Mouse (Mus musculus) liver, embryonic 16.5 days (tissue): ENCODE data around the gene Mapkapk3. TPM values are rescaled to one million over a fixed set of nuclear protein-coding genes. Genes with fewer than 3 reads are reported as not detected.
A peak's percentile ranks its signal among the peaks of the same experiment; 100 is the strongest.

Experiments
- ATAC-seq: fragments of 200-750 bp; cut with Nextera tagmentation; 2 replicates; pipeline ENCODE4 v1.8.0; 2017; ENCODE audit warnings: low read depth, mild to moderate bottlenecking, moderate number of reproducible peaks, moderate library complexity
- H3K27ac ChIP-seq: fragments of 300-500 bp; sonication (generic); 2 replicates; pipeline ENCODE4 v1.5.1; 2014; ENCODE audit warnings: mild to moderate bottlenecking, low read length
- H3K27me3 ChIP-seq: fragments of 300-500 bp; sonication (generic); 2 replicates; pipeline ENCODE4 v1.6.1; 2014; ENCODE audit warnings: low read depth, low read length, mixed read lengths; ENCODE audit not compliant: control insufficient read depth, insufficient read depth
- H3K36me3 ChIP-seq: fragments of 300-500 bp; sonication (generic); 2 replicates; pipeline ENCODE4 v1.6.1; 2014; ENCODE audit warnings: mild to moderate bottlenecking; ENCODE audit not compliant: control insufficient read depth, insufficient read depth
- H3K4me1 ChIP-seq: fragments of 300-500 bp; sonication (generic); 2 replicates; pipeline ENCODE4 v1.6.1; 2014; ENCODE audit warnings: low read depth, low read length, mixed read lengths; ENCODE audit not compliant: control insufficient read depth
- H3K4me2 ChIP-seq: fragments of 300-500 bp; sonication (generic); 2 replicates; pipeline ENCODE4 v1.6.1; 2014; ENCODE audit warnings: low read depth, low read length, mixed read lengths
- H3K4me3 ChIP-seq: fragments of 300-500 bp; sonication (generic); 2 replicates; pipeline ENCODE4 v1.5.1; 2014; ENCODE audit warnings: low read depth, mild to moderate bottlenecking, low read length
- H3K9ac ChIP-seq: fragments of 300-500 bp; sonication (generic); 2 replicates; pipeline ENCODE4 v1.6.1; 2014; ENCODE audit warnings: low read depth, low read length
- H3K9me3 ChIP-seq: fragments of 300-500 bp; sonication (generic); replicated peaks from 2 replicates; pipeline ENCODE4 v1.6.1; 2016; ENCODE audit warnings: low read length; ENCODE audit not compliant: control insufficient read depth
- WGBS: fragments of 180-500 bp; shearing (Covaris S2); extraction: QIAGEN DNeasy Blood & Tissue Kit; methylation state at CpG from one replicate; pipeline ENCODE4 v1.1.7; 2014; ENCODE audit not compliant: insufficient replicate concordance; 5-methylcytosine and 5-hydroxymethylcytosine counted together
- polyA plus RNA-seq: library from polyadenylated mRNA; unstranded; fragments of >200 nt; fragmentation: Nextera tagmentation; extraction: Ambion mirVana; gene quantifications from 2 replicates; pipeline ENCODE4 v1.2.1, GENCODE M21; 2015

Gene Mapkapk3
- polyA plus RNA-seq, 1 experiment from 2014 or later: 9.9 TPM

DNA sequence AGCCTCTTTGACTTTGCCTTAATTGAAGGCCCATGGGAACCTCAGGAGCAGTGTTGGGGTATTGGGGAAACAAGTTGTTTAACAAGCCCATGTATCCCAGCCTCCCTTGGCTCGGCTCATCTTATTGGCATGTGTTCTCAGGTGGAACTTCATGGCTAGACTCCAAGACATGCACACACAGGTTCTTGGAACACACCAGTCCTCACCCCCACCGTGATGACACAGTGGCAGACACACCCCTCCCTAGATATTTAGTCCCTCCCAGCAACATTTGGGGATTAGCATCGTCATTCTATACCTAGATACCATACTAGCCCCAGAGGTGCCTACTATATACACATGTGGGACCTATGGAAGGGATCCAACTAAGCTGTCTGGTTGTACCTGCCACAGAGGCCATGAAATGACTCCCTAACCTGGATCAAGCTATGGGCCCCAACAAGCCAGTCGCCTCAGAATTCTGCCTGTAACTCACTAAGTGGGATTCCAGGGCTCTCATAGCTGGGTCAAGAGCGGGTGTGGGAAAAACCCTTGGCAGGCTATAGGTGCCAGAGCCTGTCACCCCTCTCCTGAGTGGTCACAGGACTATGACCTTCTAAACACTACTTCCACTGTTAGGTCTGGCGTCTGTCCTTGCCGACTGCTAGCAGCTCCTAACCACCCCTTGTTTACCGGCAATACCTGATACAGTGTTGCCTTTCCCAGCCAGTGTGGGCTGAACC, 8.5 kb upstream of the Mapkapk3 start:
- Histone ChIP-seq H3K36me3 (peaks cover 11% of the 10 kb centered on the region), H3K27me3 (no peaks in the 10 kb centered on the region; the same call in 1 of the 2 replicates), H3K9ac (peak overlapping the region; percentile 73), H3K4me2 (peak overlapping the region; percentile 95), H3K9me3 (no peaks in the 10 kb centered on the region), H3K4me1 (peaks cover 43% of the 10 kb centered on the region), H3K4me3 (peak overlapping the region; percentile 70), H3K27ac (peak overlapping the region; percentile 58)
- WGBS: 64% methylated on average over 8 of the region's 8 CpGs
- peak; percentile 14; the same call in 1 of the 2 replicates for ATAC-seq

DNA sequence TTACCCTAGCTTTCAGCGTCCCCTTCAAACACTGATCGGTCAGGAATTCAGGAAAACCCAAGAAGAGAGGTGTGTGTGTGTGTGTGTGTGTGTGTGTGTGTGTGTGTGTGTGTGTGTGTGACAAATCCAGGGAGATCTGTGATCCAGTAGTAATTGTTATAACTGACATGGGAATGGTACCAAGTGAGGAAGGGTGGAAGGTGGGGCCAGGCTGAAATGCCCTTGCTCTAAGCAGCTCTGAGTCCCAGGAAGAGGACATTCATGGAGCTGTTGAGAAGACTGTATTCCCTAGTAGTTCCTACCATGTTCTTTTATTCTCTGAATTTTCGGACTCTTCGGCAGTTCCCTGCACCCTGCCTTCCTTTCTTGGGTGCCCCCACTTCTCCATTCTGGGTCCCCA, 8.0 kb upstream of the Mapkapk3 start:
- Histone ChIP-seq H3K9ac (peak overlapping the region; percentile 73), H3K4me1 (peaks cover 43% of the 10 kb centered on the region), H3K36me3 (peaks cover 11% of the 10 kb centered on the region), H3K9me3 (no peaks in the 10 kb centered on the region), H3K4me2 (peak overlapping the region; percentile 95), H3K27me3 (peaks cover 5% of the 10 kb centered on the region; the same call in 1 of the 2 replicates), H3K4me3 (peak overlapping the region; percentile 70), H3K27ac (peak overlapping the region; percentile 93)
- no peak for ATAC-seq
- WGBS: 67% methylated on average over 4 of the region's 4 CpGs

DNA sequence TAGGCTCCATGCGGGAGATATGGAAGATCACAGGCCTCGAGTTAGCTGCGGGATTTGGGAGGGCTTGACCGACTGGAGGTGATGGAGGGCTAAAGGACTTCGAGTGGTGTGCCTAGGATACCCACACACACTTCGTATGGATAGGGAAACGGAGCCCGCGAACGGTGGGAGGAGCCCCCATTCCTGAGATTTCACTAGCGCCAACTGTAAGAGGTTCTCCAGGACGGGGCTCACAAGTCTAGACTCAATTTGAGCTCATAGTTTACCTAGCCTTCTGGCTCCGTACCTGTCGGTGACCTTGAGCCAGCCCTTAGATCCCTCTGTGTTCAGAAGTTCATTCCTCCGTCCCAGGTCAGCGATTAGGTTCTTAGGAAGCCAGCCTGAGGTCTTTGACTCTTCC, 7.4 kb upstream of the Mapkapk3 start:
- Histone ChIP-seq H3K9me3 (no peaks in the 10 kb centered on the region), H3K36me3 (peaks cover 11% of the 10 kb centered on the region), H3K4me3 (peak overlapping the region; percentile 70), H3K9ac (peak overlapping the region; percentile 73), H3K4me1 (peaks cover 43% of the 10 kb centered on the region), H3K4me2 (peak overlapping the region; percentile 95), H3K27me3 (peaks cover 6% of the 10 kb centered on the region; the same call in 1 of the 2 replicates), H3K27ac (peak overlapping the region; percentile 93)
- WGBS: 9% methylated on average over 16 of the region's 16 CpGs
- no peak for ATAC-seq

DNA sequence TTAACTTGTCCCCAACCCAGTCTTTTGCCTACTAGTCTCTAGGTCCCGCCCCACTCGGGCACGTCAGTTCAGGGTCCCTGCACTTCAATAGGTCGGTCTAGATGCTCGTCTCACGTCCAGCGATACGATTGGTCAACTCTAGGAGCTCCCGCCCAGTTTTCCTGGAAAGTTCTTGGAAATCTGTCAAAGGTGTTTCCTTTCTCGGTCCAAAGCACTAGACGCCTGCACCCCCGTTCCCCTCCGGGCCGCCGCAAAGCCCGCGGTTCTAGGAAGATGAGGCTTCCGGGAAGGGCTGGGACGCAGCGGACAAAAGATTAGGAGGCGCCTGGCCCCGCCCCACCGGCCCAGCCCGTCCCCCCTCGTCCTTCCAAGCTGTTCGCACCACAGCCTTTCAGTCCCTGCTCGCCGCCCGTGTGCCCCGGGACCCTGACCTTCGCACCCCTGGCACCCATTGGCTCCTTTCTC, 6.9 kb upstream of the Mapkapk3 start:
- Histone ChIP-seq H3K9ac (peak overlapping the region; percentile 73), H3K4me3 (peak overlapping the region; percentile 70), H3K36me3 (peaks cover 11% of the 10 kb centered on the region), H3K4me1 (peaks cover 42% of the 10 kb centered on the region), H3K4me2 (peak overlapping the region; percentile 95), H3K9me3 (no peaks in the 10 kb centered on the region), H3K27ac (peak overlapping the region; percentile 93), H3K27me3 (peaks cover 6% of the 10 kb centered on the region; the same call in 1 of the 2 replicates)
- 0% methylated on average over 31 of the region's 31 CpGs for WGBS
- peak; percentile 93 for ATAC-seq

DNA sequence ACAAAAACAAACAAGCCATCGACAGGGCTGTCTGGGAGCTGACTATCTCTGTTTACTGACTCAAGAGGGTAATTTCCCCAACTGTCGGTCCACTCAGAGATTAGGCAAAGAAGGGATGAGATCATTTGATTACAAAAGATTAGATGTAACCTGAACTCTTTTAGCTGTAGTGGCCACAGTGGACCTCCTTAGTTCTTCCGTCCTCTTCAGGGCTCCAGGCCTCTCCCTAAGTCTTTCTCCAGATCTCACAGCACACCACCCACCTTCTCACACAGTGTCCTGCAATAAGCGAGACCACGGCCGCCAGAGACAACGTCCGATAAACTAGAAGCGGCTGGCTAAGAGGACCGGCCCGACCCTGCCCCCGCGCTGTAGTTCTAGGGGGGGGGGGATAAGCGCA, 6.4 kb upstream of the Mapkapk3 start:
- peak overlapping the region; percentile 93 for H3K27ac ChIP-seq
- under 1% methylated on average over 13 of the region's 14 CpGs for whole genome bisulfite sequencing
- H3K27me3 ChIP-seq: peaks cover 6% of the 10 kb centered on the region; the same call in 1 of the 2 replicates
- H3K4me3 ChIP-seq: peak overlapping the region; percentile 70
- no peaks in the 10 kb centered on the region for H3K9me3 ChIP-seq
- peaks cover 39% of the 10 kb centered on the region for H3K4me1 ChIP-seq
- peak; percentile 1; the same call in 1 of the 2 replicates for ATAC-seq
- H3K4me2 ChIP-seq: peak overlapping the region; percentile 95
- H3K9ac ChIP-seq: peak overlapping the region; percentile 73
- peaks cover 8% of the 10 kb centered on the region for H3K36me3 ChIP-seq

DNA sequence AAGGTAGTCTGAATTCAATTTTAAA, 6.2 kb upstream of the Mapkapk3 start, which contains the start of gene Cish:
TSS of gene Cish (plus strand) at position 11 of the 25 bp plus-strand sequence.
- peak within 1 kb of the TSS; percentile 70 for H3K4me3 ChIP-seq
- no peaks in the 10 kb centered on the region for H3K9me3 ChIP-seq
- peak within 1 kb of the TSS; percentile 95 for H3K4me2 ChIP-seq

DNA sequence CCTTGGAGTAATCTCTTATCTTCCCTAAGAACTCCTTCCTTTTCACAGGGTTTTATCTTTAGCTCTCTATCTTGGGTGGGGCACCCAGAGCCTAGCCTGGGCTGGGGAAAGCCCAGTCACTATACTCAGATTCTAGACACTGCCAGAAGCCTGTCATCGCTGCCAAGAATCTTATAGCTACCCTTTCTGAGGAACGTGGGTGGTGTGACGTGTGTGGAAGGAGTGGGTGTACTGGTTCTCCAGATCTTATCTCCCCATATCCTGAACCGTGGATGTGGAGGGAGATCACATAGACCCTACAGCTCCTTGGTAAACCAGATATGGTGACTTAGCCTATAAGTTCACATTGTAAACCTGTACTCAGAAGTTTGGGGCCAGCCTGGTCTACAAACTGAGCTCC, 5.9 kb upstream of the Mapkapk3 start:
- no peaks in the 10 kb centered on the region for H3K9me3 ChIP-seq
- H3K36me3 ChIP-seq: peaks cover 4% of the 10 kb centered on the region; the same call in 1 of the 2 replicates
- H3K27me3 ChIP-seq: peaks cover 6% of the 10 kb centered on the region; the same call in 1 of the 2 replicates
- peaks cover 41% of the 10 kb centered on the region for H3K4me1 ChIP-seq
- WGBS: 9% methylated on average over 4 of the region's 4 CpGs
- peak overlapping the region; percentile 95 for H3K4me2 ChIP-seq
- no peak for ATAC-seq
- peak overlapping the region; percentile 70 for H3K4me3 ChIP-seq
- H3K9ac ChIP-seq: peak overlapping the region; percentile 73
- H3K27ac ChIP-seq: peak overlapping the region; percentile 93

More for the DNA sequence above, 6.2 kb upstream of the Mapkapk3 start, which contains the start of gene Cish:
- Histone ChIP-seq H3K9ac (peak within 1 kb of the TSS; percentile 73), H3K4me1 (peaks cover 39% of the 10 kb centered on the region), H3K27ac (peak within 1 kb of the TSS; percentile 93), H3K27me3 (peaks cover 6% of the 10 kb centered on the region; the same call in 1 of the 2 replicates), H3K36me3 (peaks cover 6% of the 10 kb centered on the region; the same call in 1 of the 2 replicates)
- ATAC-seq: no peak

DNA sequence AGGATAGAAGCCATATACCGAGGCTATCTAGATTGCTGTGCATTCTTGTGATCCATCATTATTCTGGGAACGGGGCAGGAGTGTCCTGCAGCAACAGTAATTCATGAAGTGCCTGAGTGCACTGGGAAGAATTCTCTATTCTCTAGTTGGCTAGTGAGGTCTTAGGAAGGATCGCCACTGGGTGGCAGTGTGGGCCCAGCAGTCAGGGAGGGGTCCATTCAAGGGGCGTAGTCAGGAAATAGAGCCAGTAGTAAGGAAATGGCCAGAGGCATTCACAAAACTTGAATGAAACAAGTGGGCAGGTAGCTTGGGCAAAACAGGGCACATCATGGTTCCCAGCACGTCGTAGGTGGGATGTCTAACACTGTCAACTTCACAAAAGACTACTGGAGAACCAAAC, 4.6 kb upstream of the Mapkapk3 start:
- H3K36me3 ChIP-seq: no peaks in the 10 kb centered on the region
- peaks cover 46% of the 10 kb centered on the region for H3K4me1 ChIP-seq
- H3K4me2 ChIP-seq: no peak overlapping the region
- H3K27ac ChIP-seq: no peak overlapping the region
- no peak overlapping the region for H3K9ac ChIP-seq
- peaks cover 6% of the 10 kb centered on the region; the same call in 1 of the 2 replicates for H3K27me3 ChIP-seq
- no peak overlapping the region for H3K4me3 ChIP-seq
- no peaks in the 10 kb centered on the region for H3K9me3 ChIP-seq
- WGBS: under 1% methylated on average over 6 of the region's 6 CpGs
- no peak for ATAC-seq

DNA sequence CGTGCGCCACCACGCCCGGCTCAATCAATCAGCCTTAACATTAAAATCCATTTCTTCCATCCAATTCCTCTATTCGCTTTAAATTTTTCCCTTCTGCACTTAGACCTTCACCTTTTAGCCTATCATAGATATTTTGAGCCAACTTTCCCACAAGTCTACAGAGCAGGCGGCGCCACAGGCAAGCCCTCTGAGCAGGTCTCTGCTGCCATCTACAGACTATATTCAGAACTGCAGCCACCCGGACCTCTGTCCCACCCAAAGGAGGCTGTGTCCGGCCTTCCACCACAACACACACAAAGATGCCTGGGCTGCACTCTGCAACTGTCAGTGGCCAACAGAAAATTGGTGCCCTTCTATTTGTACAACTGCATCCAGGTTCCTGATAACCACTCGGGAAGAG, 1.2 kb upstream of the Mapkapk3 start:
- no peak overlapping the region for H3K9ac ChIP-seq
- no peak overlapping the region for H3K27ac ChIP-seq
- H3K36me3 ChIP-seq: no peaks in the 10 kb centered on the region
- ATAC-seq: no peak
- H3K4me2 ChIP-seq: no peak overlapping the region
- no peaks in the 10 kb centered on the region for H3K9me3 ChIP-seq
- H3K4me3 ChIP-seq: no peak overlapping the region
- peaks cover 6% of the 10 kb centered on the region; the same call in 1 of the 2 replicates for H3K27me3 ChIP-seq
- peaks cover 37% of the 10 kb centered on the region for H3K4me1 ChIP-seq
- 27% methylated on average over 10 of the region's 10 CpGs for WGBS
